Mouse (Mus musculus) right cerebral cortex, postnatal 4 days (tissue): ENCODE data around the gene Aprt.

Experiments
- DNase-seq: peaks from one replicate; pipeline ENCODE4 v3.0.0-alpha.2; 2022

Aprt gene

DNA sequence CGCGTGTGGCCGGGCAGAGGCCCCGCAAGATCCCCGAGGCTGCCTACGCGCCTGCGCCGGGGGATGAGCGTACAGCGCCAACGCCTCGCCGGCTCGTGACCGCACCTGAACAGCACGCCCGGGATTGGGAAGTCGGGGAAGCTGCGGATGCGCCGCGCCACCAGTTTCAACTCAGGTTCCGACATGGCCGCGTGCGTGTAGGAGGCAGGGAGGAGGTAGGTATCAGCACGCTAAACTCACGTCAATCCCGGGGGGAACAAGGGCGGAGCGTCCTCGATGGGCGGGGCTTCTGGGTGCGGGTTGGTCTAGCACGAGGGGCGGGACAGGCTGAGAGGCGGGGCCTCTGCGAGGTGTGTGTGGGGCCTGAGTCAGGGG lies at the start of gene Aprt:
Gene Aprt (minus strand): TSS at position 262 of the 375 bp plus-strand sequence.
- DNase-seq: peak; percentile 85

DNA sequence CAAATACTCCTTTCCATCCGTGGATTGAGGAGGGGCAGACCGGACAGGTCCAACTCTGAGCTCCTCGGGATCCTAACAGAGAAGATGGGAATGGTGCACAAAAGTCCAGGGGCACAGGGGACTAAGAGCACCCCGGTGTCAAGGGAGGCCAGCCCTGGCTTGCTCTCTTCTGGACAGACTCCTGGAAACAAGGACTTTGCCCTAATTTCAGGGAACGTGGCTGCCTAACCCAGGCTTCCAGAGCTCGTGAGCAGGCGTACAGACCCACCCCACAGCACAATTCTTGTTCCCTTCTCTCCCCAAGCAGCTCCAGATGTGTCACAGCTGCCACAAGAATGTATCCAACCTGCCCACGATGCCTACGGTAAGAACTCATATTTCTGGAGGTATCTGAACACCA lies 49.1 kb upstream of the Aprt start:
- no peak for DNase-seq

DNA sequence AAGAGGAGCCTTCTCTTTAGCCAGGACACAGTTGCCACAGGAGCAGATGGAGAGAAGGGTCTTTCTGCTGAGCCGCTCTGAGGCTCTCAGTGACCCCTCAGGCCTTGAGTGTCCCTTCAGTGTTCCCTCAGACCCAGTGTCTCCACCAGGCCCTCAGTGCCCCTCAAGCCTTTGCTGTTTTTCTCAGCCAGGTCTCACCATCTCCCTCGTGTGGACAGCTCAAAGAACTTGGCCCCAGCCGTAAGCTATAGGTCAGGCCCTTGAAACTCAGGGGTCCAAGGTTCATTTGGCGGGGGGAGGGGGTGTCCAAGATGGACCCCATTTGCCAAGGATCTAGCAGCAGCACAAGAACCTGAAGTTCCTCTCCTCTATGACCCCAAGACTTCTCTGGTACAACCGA lies 47.9 kb upstream of the Aprt start:
- no peak for DNase-seq

DNA sequence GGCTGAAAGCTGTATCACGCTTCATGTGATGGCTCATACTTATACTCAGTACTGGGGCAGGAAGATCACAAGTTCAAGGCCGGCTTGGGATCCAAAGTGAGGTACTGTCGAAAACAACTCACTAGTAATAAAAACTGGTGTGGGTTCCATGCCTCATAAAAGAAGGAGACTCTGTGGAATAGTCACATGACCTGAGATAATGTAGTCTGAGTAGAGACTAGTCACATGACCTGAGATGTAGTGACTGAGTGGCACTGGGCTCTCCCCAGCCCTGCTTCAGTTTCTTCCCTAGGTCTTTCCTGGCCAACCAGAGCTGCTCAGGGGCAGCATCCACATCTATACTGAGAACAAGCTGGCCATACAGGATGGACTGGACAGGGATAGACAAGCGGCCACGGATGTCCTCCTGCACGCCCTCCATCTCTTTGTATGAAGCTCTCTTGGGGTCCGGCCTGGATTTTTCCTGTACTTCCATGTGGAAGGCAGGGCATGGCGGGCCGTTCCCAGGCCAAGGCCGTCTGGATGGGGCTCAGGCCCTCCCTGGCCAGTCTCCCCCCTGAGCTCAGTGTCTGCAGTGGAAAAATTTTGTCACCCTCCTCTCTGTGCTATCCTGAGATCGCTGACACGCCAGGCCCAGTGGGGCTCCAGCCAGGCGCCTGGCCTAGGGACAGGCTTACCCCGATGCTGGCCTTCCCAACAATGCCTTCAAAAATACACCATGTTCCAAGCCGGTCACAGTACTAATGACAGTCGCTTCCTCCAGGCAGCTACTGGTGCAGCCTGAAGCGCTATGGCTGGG lies 47.3 kb upstream of the Aprt start:
- no peak for DNase-seq

DNA sequence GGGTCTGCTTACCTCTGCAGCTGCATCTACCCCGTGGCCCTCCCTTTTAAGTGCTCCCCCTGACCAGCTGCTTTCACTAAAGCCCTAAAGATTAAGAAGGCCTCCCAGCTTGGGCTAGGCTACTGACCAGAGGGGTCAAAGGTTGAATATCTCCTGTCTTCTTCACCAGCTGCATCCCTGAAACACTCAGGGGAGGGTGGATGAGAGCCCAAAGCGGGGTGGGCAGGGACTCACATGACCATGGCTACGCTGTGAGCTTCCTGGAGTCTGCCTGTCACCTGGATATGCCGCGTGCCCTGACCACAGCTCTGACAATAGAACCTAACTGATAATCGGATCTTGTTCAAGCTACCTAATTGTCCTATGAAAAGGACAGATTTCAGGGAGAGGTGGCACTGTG lies 46.0 kb upstream of the Aprt start, which contains the start of gene Pabpn1l:
Gene Pabpn1l (minus strand): TSS at position 13 of the 400 bp plus-strand sequence.
- no peak for DNase-seq

DNA sequence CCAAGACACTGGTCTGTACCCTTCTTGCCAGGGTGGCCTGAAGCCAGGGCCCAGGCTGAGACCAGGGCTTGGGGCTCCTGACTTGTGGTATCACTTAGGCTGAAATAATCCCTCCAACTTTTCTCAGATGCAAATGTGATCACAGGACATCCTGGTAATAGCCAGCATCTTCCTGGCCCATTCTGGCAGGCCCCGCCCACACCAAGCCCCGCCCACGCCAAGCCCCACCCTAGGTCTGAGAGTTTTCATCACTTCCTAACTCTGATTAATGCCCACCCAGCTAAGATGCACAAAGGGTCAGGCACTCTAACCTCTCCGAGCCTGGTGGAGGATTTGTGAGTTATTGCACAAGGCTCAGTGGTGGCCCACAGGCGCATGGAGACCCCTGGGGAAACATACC lies 43.7 kb upstream of the Aprt start:
- DNase-seq: no peak

DNA sequence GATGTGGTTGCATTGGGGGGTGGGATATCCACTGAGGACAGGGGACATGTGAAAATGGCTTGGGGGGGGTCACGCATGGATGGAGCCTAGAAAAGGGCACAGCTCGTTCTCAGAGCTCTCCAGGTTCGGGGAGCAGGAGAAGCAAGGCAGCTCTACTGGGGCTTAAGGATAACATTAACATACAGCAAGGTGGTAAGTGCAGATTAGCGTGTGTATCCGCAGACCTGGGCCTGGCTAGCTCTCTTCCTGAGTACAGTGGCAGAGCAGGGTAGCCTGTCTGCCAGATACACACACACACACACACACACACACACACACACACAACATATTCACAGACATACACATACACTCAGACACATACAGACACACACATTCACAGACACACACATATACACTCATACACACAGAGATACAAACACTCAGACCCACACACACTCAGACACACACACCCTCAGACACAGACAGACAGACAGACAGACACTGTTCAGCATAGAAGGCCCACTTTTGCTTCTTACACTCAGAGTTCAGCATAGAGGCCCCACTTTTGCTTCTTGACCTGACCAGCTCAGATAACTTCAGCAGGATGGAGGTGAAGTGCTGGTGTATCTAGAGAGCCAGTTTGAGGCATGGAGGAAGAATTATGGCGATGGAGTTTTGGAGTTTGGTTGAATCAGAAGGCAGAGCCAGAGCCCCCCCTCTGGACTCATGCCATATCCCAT lies 42.1 kb upstream of the Aprt start:
- DNase-seq: no peak

DNA sequence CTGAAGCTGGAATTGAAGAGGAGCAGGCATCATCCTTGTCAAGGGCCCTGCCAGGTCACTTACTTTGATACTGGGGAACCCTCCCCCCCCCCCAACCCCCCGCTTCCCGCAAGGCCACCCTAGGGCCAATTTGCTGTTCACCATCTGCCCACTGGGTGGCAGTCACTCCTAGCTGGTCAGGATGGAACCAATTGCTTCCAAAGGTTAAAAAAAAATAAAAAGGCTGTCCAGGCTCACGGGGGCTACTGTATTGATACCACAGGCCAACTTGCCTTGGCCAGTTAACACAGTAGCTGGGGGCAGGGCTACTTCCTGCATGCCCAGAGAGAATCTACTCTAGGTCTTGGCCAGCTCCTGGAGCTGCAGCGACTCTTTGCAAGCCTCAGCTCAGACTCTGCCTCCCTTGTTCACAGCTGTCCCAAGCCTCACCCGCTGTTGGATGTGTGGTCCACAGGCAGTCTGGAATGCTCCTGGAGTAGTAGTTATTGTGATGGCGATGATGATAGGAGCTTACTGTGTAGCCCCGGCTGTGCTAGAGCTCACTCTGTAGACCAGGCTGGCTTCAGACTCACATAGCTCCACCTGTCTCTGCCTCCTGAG lies 41.3 kb upstream of the Aprt start:
- DNase-seq: peak; percentile 81

DNA sequence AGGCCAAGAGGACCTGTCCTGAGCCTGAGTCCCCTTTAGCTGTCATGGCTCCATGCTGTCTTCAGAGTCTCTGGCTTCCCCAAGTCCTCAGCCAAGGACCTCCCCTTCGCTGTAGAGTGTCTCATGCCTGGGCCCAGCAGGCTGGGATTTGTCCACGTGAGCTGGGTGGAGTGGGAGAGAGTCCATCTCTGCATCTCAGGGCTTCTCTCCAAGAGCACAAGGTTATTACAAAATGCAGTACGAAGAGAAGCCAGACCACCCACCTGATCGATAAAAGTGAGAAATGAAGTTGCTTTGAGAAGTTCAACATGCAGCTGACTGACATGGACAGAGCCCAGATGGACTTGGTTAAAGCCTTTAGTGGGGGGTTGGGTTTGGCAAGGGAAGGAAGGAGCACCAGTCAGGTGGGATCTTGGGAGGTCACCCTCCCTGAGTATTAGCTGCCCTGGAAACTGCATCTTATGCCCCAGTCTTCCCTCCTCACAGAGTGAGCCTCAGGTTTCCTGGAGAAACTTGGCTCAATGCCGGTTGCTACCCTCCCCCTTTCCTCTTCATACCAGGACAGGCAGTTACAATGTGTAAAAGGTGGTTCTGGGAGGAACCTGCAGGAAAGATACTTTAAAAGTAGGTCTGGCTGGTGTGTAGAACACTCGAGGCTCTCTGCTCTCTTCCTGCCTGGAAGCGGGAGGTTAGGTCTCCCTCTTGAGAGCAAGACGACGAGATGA lies 39.6 kb upstream of the Aprt start:
- DNase-seq: no peak

DNA sequence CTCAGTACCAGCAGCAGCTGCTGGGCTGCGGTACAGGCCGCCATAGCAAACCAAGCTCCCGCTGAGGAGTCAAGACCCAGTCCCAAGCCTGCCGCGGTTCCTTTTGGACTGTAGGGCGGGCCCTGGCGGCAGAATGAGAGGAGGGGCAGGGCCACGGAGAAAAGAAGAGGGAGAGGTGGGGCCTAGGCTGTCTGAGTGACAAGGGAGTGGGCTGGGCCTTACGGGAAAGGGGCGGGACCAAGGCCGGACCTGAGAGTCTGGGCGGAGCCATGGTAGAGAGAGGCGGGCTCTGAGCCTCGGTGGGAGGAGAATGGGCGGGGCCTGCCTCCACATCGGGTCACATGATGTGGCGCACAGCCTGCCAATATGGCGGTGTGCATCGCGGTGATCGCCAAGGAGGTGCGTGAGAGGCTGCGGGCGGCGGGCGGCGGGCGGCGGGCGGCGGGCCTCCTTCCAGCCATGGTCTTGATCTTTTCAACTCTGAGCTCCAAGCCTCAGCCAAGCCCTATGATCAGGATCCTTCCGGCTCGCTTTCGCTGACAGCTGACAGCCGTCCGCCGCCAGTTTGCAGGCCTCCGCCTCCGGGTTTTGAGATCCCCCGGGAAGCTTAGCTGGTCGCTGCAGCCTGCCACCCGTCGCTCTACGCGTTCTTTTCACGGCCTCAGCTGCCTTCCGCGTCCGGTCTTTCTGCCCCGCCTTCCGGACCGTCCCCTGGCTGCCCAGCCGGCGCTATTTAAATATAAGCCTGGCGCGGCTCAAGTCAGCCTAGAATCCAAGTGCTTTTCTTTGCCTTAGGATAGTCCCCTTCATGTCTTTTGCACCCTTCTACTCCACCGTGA lies 34.8 kb upstream of the Aprt start, which contains the start of the genes Galns and Trappc2l:
Gene Galns (minus strand): TSS at position 169 of the 839 bp plus-strand sequence.
Gene Trappc2l (plus strand): TSS at position 346 of the 839 bp plus-strand sequence.
- peak; percentile 88 for DNase-seq

DNA sequence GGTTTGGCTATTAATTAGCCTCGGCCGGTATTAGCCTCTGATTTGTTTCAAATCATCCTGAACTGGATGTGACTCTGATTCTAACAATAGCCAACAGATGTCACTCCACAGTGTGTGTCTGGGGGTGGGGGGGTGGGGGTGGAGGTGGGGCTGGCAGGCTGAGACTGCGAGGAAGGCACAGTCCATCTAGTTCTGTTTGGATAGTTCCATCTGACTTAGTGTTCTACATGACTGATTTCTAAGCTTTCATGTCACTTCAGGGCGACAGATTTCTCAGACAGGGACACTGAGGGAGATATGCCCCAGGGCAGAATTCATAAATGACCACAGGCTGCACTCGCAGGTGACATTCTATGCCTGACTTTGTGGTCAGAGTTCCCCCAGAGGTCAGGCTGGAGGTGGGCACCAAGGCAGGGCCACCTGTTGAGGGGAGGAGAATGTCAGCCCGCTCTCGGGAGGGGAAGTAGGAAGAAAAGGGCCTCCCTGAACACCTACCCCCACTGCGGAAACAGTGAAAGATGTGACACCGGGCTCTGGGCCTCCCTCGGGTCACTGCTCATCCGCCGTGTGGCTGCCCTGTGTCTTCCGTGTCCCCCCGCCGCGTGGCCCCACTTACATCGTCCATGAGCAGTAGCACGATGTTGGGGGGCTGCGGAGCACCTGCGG lies 34.0 kb upstream of the Aprt start:
- DNase-seq: no peak

DNA sequence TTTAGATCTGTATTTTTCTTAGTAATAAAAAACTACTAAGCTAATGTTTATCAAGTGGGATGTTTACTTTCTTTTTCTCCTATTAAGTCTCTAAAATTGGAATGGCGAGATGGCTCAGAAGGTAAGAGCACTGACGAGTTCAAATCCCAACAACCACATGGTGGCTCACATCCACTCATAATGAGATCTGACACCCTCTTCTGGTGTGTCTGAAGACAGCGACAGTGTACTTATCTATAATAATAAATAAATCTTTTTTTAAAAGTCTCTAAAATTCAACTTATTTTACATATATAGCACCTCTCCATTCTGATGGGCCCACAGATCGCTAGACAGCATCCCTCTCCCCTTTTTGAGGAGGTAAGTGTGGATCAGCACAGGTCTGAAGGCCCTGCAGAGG lies 33.5 kb upstream of the Aprt start:
- no peak for DNase-seq

DNA sequence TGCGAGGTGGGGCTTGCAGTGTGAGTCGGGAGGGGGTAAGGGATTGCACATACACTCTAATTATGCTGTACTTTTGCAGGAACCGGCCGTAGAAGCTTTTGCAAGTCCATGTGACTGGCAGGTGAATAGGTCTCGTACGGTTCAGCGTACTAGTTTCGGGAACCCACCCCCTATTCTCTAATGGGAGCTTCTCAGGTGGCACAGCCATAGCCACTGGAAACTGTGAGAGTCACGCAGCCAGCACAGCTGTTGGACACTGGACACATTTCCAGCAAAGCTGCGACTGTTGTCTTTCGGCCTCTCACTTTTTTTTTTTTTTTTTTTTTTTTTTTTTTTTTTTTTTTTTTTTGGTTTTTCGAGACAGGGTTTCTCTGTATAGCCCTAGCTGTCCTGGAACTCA lies 30.1 kb upstream of the Aprt start:
- DNase-seq: no peak

DNA sequence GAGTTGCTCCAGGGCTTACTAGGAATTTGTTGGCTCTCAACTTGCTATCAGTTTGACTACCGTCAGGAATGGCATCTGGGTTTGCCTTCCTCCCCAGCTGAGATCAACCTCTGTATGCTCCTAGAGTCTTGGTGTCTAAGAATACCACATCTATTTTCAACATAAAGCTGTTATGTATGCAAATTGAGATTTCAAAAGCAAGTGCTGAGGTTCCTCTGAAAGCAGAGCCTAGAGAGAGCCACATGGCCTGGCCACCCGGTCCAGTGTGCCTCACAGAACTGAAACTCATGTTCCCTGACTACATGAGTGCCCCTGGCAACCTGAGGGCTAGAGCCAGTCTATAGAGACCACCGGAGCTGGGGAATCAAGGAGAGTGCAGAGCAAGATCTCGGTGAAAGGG lies 28.7 kb upstream of the Aprt start:
- DNase-seq: no peak

DNA sequence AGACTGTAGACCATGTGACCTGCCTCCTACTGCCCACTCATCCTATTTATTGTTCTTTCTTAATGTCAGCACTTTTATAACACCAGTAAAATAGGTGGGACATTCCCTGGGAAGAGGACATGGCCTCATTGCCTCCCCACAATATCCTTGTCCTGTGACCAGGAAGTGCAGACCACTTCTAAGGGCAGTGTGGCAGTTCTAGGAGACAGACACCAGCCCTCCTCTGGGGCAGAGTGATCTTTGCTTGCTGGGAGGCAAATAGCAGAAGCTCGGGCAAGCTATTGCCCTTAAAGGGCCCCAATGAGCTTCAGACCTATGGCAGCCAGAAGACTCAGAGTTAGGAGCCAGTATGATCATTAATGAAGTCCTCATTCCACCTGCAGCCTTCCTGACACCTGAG lies 27.9 kb upstream of the Aprt start:
- no peak for DNase-seq

DNA sequence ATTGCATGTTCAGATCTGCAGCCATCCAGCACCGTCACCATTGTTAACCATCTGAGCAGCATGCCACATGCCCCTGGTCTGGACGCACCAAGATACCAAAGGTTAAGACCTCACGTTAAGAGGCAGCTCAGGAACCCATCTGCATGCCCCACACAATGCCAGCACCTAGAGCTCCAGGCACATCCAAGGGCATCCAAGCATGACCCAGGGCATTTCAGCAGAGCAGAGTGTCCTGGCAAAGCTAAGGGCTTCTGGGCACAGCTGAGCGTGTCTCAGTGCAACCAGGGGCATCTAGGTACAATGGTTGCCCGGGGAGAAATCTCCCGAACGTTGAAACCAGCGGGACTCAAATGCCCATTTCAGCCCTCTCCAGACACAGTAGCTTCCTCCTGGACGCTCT lies 24.0 kb upstream of the Aprt start:
- DNase-seq: no peak

DNA sequence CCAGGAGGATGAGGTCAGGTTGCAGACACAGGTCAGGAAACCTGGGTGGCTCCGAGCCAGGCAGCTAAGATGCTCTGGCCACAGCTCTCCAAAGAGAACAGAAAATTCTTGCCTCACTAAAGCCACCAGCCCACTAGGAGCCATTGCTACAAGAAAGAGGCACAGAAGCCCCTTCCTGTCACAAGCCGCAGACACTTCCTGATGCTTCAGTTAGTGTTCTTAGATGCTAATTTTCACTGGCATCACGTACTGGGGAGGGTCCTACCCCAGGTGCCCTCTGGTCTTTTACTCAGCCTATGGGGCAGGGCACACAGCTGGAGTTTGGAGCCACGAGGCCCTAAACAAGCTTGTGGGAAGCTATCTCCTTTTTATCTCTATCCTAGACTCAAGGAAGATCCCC lies 19.3 kb upstream of the Aprt start:
- DNase-seq: no peak

DNA sequence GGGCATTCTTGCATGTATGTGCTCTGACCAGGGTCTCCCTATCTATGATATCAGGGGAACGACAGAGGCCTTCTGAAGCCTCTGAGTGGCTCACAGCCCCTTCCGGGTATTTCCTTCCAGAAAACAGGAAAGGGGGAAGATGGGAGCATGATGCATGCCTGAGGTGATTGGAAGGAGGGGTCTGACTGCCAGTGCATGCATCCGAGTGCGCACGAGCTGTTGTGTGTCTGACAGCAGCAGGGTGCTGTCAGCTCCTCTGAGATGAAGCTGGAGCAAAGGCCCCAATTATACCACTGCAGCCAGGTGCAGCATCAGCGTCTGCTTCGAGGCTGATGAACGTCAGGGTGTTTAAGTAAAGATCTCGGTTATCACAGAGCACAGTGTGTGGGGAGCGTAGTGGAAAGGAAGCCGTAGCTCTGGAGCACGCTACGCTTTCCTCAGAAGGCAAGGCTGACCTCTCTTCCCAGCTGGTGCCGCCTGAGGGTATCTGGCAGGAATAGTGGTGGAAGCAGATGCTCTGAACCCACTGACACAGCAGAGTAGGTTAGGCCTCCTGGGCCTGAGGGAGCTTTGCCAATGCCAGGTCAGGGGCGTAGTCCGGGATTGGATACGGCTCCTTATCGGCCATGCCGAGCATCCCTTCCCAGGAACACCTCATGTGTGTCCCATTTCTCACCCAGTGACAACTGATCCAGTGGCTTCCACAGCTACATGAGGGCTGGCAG lies 17.2 kb upstream of the Aprt start:
- DNase-seq: no peak

DNA sequence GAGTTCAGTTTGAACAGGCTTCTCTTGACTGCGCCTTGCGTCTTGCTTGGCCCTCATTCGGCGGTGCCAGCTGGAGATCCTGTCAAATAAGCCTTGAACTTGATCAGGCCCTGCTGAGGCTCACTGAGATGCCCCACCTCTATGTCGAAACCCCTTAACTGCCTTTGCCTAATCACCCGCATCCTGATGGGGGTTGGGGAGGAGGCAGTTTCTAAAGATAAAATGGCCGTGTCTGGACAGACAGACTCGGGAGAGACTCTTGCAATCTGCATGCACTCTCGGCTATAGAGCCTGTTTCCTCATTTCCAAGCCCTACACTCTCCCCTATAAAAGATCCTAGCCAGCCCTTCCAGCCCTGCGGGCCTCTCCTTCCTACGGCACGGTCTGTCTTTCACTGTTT lies 16.5 kb upstream of the Aprt start:
- no peak for DNase-seq

DNA sequence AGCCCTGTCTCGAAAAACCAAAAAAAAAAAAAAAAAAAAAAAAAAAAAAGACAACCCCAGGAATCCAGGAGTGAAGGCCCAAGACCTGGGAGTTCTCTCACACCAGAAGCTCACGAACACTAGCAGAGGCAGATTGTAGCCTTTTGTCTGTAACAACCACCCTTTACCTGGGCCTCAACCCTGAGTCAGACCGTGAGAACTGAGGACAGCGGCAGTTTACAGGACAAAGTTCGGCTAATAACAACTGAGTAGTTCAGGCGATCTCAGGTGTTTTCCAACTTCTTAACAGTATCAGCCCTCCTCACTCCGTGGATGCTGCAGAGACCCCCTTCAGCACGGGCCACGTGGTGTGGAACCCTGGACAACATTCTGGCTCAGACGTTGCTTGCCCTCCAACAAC lies 10.0 kb upstream of the Aprt start:
- DNase-seq: no peak

DNA sequence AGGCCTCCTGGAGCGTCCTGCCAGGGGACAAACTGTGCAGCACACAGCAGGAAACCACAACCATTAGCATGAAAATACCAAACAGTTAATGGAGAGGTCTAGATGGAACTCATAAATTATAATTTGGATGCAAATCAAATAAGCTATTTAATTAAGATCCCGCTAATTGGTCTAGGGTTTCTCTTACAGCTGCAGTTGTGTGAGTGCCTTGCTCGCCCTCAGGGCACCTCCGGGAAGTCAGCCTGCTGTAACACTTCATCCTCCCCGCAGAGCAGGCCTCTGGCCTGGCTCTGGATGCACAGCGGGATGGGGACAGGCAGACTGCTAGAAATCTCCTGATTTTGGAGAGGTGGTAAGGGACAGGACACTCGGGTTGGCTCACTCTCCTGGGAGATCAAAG lies 9.5 kb upstream of the Aprt start:
- DNase-seq: no peak
